Mouse (Mus musculus): ENCODE measurements around the gene Dnajb6.

Gene Dnajb6

DNA sequence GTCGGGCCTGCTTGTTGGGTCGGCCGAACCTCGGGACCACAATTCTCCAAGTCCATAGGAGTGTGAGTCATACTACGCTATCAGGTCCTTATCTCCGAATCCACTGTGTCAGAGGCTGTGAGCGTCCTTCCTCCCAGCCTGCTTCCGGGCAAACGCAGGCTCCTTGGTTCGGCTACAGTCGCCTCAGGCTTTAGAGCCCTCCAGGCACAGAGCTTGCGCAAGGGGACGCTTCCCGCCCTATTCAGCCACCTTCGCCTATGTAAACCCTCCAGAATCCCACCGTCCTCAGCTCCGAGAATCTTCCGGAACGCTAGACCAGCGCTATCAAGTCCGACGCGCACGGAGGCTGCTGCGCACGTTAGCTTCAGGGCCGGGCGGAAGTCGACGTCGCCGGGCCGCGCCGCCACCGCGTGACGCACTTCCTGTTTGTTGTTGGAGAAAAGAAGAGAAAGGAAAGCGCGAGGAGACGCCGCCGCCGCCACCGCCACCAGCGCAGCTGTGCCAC, at the start of gene Dnajb6, which contains the start of gene Gm5129:
Gene Dnajb6, plus strand, starts transcription at position 132 of the 505 bp plus-strand sequence.
Gene Gm5129, minus strand, starts transcription at position 380 of the 505 bp plus-strand sequence.
- DNase-seq (ENCODE audit: low read depth, low spot score), result peak; percentile 97

DNA sequence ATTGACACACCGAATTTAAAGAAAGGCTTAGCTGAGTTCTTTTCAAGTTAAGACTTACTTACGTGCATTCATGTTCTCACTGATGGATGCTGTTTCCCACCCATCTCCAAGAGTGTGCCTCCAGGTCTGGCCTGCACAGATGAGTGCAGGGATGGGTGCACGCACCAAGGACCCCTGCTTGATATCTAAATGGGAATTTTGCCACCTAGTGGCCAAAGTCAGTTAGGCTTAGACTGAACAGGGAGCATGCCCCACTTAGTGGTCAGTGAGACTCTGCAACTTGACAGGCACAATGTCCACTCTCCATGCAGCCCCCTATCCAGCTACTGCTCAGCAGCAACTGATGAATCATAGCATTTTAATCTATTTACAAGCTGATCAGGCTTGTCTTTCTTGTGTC, 47.8 kb upstream of the Dnajb6 start:
- DNase-seq (ENCODE audit: low read depth, low spot score), result peak; percentile 71

- peak; percentile 27 for DNase-seq (ENCODE audit: low read depth, low spot score)
Observed at GRCm38 (mm10) chr5:29688352-29688751, 47.1 kb upstream of the Dnajb6 start.

DNA sequence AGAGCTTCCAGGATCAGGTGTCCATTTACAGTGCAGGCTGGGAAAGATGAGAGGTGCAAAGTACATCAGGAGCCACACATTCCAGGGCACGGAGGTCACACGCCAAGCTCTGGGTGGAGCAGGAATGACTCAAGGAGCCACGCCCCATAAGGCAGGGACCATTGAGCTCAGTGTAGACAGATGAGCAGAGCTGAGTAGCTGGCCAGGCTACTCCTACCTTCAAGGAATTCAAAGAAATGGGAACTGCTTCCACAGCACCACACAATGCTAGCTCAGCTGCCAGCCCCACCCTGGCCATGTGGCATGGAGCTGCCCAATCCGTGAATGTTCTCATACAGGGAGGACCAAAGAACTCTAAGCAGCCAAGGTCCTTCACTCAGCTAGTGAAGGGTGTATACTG, 37.0 kb upstream of the Dnajb6 start:
- DNase-seq (ENCODE audit: low read depth, low spot score), result peak; percentile 94

GRCm38 (mm10) chr5:29699520-29700202, 35.8 kb upstream of the Dnajb6 start:
- DNase-seq (ENCODE audit: low read depth, low spot score), result no peak

DNA sequence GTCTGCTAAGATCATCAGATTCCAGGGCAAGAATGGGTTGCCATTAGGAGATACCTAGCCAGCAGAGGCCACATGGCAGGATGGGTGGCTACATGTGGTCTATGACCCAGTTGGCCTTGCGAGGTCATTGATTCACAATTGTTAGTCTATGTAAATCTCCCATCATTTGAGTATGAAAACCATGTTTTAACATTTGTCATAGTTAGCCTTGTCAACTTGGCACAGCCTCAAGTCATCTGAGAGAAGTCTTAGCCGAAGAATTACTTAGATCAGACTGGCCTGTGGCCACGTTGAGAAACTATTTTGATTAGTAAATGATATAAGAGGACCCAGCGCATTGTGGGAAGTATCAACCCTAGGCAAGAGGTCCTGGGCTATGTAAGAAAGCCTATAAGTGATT, 28.2 kb upstream of the Dnajb6 start:
- DNase-seq (ENCODE audit: low read depth, low spot score), result no peak

DNA sequence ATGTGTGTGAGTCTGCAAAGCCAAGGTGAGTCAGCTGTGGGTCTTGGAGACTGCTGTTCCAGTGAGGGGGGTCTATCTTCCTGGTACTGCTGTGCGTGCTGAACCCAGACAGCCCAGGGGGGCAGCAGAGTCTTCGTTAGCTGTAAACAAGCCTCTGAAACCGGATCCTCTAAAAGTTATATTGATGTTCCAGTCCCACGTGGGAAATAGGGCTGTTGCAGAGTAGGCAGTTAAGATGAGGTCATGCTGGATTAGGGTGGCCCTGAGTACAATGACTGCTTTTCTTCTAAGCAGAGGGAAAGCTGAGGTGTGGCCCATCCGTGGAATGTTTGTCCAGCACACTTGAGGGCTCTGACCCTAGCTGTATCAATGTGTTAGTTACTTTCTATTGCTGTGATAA, 27.2 kb upstream of the Dnajb6 start:
- DNase-seq (ENCODE audit: low read depth, low spot score), result peak; percentile 57

GRCm38 (mm10) chr5:29711631-29712030, 23.9 kb upstream of the Dnajb6 start:
- DNase-seq (ENCODE audit: low read depth, low spot score), result no peak

- DNase-seq (ENCODE audit: low read depth, low spot score), result peak; percentile 68
Observed at GRCm38 (mm10) chr5:29712906-29713305, 22.6 kb upstream of the Dnajb6 start.

DNA sequence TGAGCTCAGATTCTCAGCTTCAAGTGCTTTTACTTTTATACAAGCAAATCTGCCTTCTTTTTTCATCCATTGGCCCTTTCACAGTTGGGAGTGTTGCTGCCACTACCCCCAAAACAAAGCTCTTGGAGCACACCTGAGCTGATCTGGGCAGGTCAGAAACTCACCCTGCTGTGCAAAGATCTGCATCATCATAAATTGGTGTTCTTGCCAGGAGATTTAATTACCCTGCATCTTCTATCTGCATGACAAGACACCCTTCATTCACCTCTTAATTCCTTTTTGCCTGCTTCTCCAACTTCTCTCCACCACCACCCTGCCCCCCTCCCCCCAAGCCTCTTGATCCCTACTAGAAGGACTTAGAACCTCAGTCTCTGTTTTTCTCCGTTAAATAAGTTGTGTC, 14.3 kb upstream of the Dnajb6 start:
- peak; percentile 87 for DNase-seq (ENCODE audit: low read depth, low spot score)

GRCm38 (mm10) chr5:29725369-29725768, 10.1 kb upstream of the Dnajb6 start:
- no peak for DNase-seq (ENCODE audit: low read depth, low spot score)

GRCm38 (mm10) chr5:29726070-29726469, 9.4 kb upstream of the Dnajb6 start:
- peak; percentile 65 for DNase-seq (ENCODE audit: low read depth, low spot score)

GRCm38 (mm10) chr5:29734831-29735510, 517 bp upstream of the Dnajb6 start:
- peak; percentile 33 for DNase-seq (ENCODE audit: low read depth, low spot score)

DNA sequence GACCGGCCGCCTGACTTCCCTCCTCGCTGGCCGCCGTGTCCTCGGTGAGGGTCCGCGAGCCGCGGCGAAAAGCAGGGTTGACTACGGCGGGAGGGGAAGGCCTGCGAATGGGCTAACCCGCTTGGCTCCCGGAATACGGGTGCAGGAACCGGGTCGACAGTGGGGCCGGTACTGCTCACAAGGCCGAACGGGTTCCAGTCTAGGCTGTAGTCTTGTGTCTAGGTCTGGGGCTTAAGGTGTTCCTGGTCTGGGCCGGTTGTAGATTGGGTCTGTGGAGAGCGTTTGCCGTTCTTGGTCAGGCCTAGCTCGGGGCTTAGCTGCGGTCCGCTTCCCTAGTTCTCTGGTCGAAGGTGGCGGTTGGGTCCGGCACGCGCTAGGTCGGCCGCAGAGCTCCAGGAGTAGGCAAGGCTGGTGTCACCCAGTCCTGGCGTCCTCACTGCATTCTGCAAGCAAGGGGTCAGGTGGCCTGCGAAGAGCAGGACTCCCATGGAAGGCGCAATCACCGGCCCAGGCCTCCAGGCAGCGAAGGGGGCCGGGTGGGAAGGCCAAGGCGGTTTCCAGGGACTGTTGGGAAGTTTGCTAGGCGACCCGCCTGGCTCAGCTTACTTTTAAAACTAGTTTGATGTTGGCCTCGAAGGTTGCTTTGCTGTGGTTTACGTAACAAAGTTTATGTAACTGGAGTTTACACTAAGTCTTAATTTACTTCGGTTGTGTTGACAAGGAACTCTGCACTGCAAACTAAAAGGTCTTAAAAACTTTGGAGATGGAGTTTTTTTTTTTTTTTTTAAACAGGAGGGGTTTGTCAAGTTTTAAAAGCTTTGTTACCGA, 799 bp downstream of the Dnajb6 start:
- peak; percentile 52 for DNase-seq (ENCODE audit: low read depth, low spot score)

DNA sequence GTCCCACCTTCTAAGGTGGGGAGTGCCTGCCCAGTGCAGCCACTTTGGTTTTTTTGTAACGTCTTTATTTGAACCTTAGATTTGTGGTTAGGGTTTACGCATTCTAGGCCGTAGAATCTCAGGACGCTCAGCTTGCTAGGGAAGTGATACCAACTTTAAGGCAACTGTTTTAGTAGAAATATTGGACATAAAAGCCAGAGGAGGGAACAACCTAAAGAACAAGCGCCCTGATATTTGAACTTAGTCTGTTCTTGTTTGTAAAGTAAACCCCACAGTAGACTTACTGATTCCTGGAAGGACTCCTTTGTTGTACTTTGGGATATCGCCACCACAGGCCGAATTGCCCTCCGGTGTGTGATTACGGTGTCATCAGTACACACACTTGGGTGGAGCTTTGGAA, 1.5 kb downstream of the Dnajb6 start:
- no peak for DNase-seq (ENCODE audit: low read depth, low spot score)

GRCm38 (mm10) chr5:29737471-29737870, 2.0 kb downstream of the Dnajb6 start:
- peak; percentile 94 for DNase-seq (ENCODE audit: low read depth, low spot score)

GRCm38 (mm10) chr5:29738076-29738475, 2.6 kb downstream of the Dnajb6 start:
- peak; percentile 41 for DNase-seq (ENCODE audit: low read depth, low spot score)

DNA sequence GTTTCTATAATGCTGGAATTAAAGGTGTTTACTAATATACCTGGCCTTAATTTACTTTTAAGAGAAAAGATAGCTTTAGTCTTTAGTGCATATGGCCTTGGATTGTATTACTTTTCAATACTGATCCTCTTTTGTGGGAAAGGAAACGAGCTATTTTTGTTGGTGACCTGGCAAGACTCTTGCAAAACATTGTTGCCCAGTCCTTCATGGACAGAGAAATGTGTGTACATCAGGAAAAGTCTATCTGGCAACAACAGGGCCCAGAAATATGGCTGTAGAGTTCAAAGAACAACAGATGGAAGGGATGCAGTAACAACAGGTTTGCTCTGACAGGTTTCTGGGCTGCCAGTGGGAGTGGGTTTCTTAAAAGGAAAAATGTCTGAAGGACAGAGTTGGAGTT, 5.2 kb downstream of the Dnajb6 start:
- DNase-seq (ENCODE audit: low read depth, low spot score), result no peak

- no peak for DNase-seq (ENCODE audit: low read depth, low spot score)
Observed at GRCm38 (mm10) chr5:29741093-29741492, 5.6 kb downstream of the Dnajb6 start.

GRCm38 (mm10) chr5:29747661-29748060, 12.2 kb downstream of the Dnajb6 start:
- DNase-seq (ENCODE audit: low read depth, low spot score), result no peak

DNA sequence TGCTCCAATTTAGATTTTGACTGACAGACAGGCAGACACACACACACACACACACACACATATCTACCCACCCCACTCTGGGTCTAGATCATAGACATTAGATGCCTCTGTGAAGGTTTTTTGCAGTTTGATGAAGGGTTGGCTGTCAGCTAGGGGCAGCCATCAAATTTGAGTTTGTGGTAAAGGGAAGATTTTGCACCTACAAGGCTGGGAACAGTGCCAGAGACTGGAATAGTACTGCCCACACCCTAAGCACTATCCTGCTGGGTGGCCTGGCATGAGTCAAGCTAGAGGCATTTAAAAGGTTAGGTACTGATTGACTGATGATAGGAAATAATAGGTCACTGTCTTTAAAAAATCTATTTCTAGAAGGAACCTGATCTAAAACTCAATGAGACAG, 15.8 kb downstream of the Dnajb6 start:
- DNase-seq (ENCODE audit: low read depth, low spot score), result no peak

DNA sequence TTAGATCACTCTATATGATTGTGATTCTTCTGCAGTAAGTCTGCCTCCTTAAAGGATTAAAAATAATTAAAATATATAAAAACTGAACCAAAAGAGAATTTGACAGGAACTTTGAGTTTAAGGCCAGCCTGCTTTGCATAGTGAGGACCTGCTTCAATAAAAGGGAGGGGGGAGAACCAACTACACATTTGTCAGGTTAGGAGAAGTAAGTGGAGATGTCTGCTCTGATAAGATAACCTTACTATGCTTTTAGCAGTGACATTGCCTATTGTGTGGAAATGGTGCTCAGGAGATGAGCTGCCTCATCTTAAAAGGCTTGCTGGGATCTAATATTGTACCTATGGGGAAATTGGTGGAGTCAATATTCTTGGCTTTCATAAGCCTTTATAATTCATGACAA, 17.4 kb downstream of the Dnajb6 start:
- DNase-seq (ENCODE audit: low read depth, low spot score), result no peak
